Mouse (Mus musculus) liver (tissue): ENCODE results near the gene Crispld2.
A peak's percentile ranks its signal among the peaks of the same experiment; 100 is the strongest.

ENCODE experiments used
- DNase-seq: peaks from one replicate; pipeline ENCODE4 v3.0.0-alpha.2; 2020; ENCODE audit warnings: mixed read lengths

Crispld2 gene

GRCm38 (mm10) chr8:120074516-120074915, 82.3 kb downstream of the Crispld2 start:
- DNase-seq = no peak

GRCm38 (mm10) chr8:120075347-120075746, 83.1 kb downstream of the Crispld2 start:
- no peak for DNase-seq

GRCm38 (mm10) chr8:120078080-120078479, 85.8 kb downstream of the Crispld2 start:
- peak; percentile 80 for DNase-seq

GRCm38 (mm10) chr8:120079361-120079760, 87.1 kb downstream of the Crispld2 start:
- no peak for DNase-seq

GRCm38 (mm10) chr8:120083261-120083660, 91.0 kb downstream of the Crispld2 start:
- no peak for DNase-seq

- no peak for DNase-seq
Observed at GRCm38 (mm10) chr8:120084783-120085182, 92.5 kb downstream of the Crispld2 start.

- DNase-seq = no peak
Observed at GRCm38 (mm10) chr8:120089511-120089910, 97.3 kb downstream of the Crispld2 start.

GRCm38 (mm10) chr8:120091032-120091431, 98.8 kb downstream of the Crispld2 start:
- DNase-seq = no peak

- no peak for DNase-seq
Observed at GRCm38 (mm10) chr8:120093103-120093502, 100.9 kb downstream of the Crispld2 start.

- no peak for DNase-seq
Observed at GRCm38 (mm10) chr8:120094801-120095200, 102.6 kb downstream of the Crispld2 start.

GRCm38 (mm10) chr8:120096486-120096885, 104.2 kb downstream of the Crispld2 start:
- peak; percentile 22 for DNase-seq

GRCm38 (mm10) chr8:120100388-120101067, 108.3 kb downstream of the Crispld2 start:
- no peak for DNase-seq

- peak; percentile 77 for DNase-seq
Observed at GRCm38 (mm10) chr8:120101068-120101972, 109.1 kb downstream of the Crispld2 start, which contains the start of gene Zdhhc7. TSS of gene Zdhhc7 (minus strand) at chr8:120101482.
